10 mouse cellular contexts compared by ENCODE assay signal in the genomic region with DNA sequence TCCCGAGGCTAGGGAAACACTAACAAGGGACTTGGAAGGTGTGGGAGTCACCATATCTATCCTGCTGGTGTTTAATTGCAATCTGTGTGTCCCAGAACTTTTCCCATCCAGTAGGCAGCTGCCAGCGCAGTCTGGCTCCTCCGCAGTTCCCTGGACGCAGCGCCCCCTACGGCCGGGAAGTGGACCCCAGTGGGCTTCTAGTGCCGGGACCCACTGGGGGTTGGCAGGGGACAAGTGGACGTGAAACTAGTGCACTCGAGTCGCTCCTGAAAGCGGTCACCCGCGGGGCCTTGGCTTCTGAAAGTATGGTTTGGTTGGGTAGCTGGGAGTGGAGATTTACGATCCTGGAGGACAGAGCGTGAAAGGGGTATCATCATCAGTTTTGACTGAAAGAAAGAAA.
A peak's percentile ranks its signal among the peaks of the same experiment; 100 is the strongest.
DNase-seq lines count a peak whose midpoint lies in the region; ATAC-seq and TF ChIP-seq lines count a peak whose summit lies in the region.
"Had no signal": no experiment of that assay in that cellular context is flagged by ENCODE, and none has a peak within 500 bp of the region (broad histone marks: within the 10 kb centered on the region; RNA-seq: fewer than 3 reads in every experiment).

No protein-coding gene starts in this region.

- no peaks in the 10 kb centered on the region for H3K9me3 ChIP-seq in ES-Bruce4 (replicated peaks; ENCODE audit: control insufficient read depth, insufficient read depth, low read length, poor library complexity, severe bottlenecking)
- H3K9me3 ChIP-seq in forebrain, embryonic 16.5 days (ENCODE audit: control insufficient read depth, low read length) = no peaks in the 10 kb centered on the region
- no peaks in the 10 kb centered on the region for H3K9me3 ChIP-seq in midbrain, embryonic 11.5 days (ENCODE audit: control insufficient read depth, low read length)
- no peaks in the 10 kb centered on the region for H3K9me3 ChIP-seq in intestine, embryonic 15.5 days

- H3K27me3 ChIP-seq in ES-Bruce4 (ENCODE audit: control insufficient read depth, insufficient read depth, low read length, poor library complexity, severe bottlenecking) = peaks cover 2% of the 10 kb centered on the region; the same call in 1 of the 2 replicates
- H3K27me3 ChIP-seq in forebrain, embryonic 16.5 days (replicated peaks; ENCODE audit: control insufficient read depth, insufficient read depth, low read length) = peaks cover 7% of the 10 kb centered on the region; the same call in 1 of the 2 replicates
- H3K27me3 ChIP-seq in midbrain, embryonic 11.5 days (ENCODE audit: control insufficient read depth, insufficient read depth, low read length) = peaks cover 13% of the 10 kb centered on the region
- H3K27me3 ChIP-seq in intestine, embryonic 15.5 days (replicated peaks) = peaks cover 28% of the 10 kb centered on the region
- H3K27me3 ChIP-seq: CH12.LX had no signal

- 24% methylated on average over 16 of the region's 16 CpGs for WGBS in forebrain, embryonic 16.5 days
- 17% methylated on average over 16 of the region's 16 CpGs for WGBS in midbrain, embryonic 11.5 days
- 26% methylated on average over 16 of the region's 16 CpGs for WGBS in intestine, embryonic 15.5 days

- no peaks in the 10 kb centered on the region for H3K36me3 ChIP-seq in ES-Bruce4 (ENCODE audit: control insufficient read depth, insufficient read depth, low read length, poor library complexity, severe bottlenecking)
- H3K36me3 ChIP-seq in forebrain, embryonic 16.5 days (ENCODE audit: control insufficient read depth, insufficient read depth) = no peaks in the 10 kb centered on the region
- H3K36me3 ChIP-seq in midbrain, embryonic 11.5 days (ENCODE audit: control insufficient read depth, insufficient read depth, low read length) = no peaks in the 10 kb centered on the region
- no peaks in the 10 kb centered on the region for H3K36me3 ChIP-seq in intestine, embryonic 15.5 days

- TF ChIP-seq POLR2A in ES-Bruce4 (IDR thresholded peaks at IDR 0.05; ENCODE audit: insufficient read depth, low read length) = no peak

- H3K4me2 ChIP-seq in forebrain, embryonic 16.5 days (ENCODE audit: low read length) = peak overlapping the region; percentile 15
- H3K4me2 ChIP-seq in midbrain, embryonic 11.5 days = peak overlapping the region; percentile 31
- no peak overlapping the region for H3K4me2 ChIP-seq in intestine, embryonic 15.5 days (replicated peaks)

- H3K4me3 ChIP-seq in gastrocnemius, adult 2 months = peak overlapping the region; percentile 64; the same call in 1 of the 2 replicates
- no peak overlapping the region for H3K4me3 ChIP-seq in ES-Bruce4 (ENCODE audit: low read depth, low read length)
- no peak overlapping the region for H3K4me3 ChIP-seq in forebrain, embryonic 16.5 days (replicated peaks; ENCODE audit: low read length)
- H3K4me3 ChIP-seq in midbrain, embryonic 11.5 days (ENCODE audit: low read depth, low read length) = no peak overlapping the region
- H3K4me3 ChIP-seq in intestine, embryonic 15.5 days (replicated peaks) = no peak overlapping the region
- H3K4me3 ChIP-seq: heart, adult 2 months had no signal

- TF ChIP-seq EP300 in ES-Bruce4 (IDR thresholded peaks at IDR 0.05; ENCODE audit: insufficient read depth, low read depth, low read length) = no peak

- H3K9ac ChIP-seq in ES-Bruce4 (ENCODE audit: low read depth, poor library complexity, severe bottlenecking) = 0 out of 2 replicates have a peak overlapping the region, but pooled peaks have one; percentile 16
- H3K9ac ChIP-seq in forebrain, embryonic 16.5 days (replicated peaks; ENCODE audit: low read depth, low read length) = no peak overlapping the region
- H3K9ac ChIP-seq in midbrain, embryonic 11.5 days (ENCODE audit: low read length) = no peak overlapping the region
- no peak overlapping the region for H3K9ac ChIP-seq in intestine, embryonic 15.5 days

- no peak for DNase-seq in gastrocnemius, adult 2 months
- DNase-seq in gastrocnemius, adult 8-10 months (ENCODE audit: low spot score in 2 of 2) = no peak
- peak; percentile 94 for DNase-seq in midbrain, embryonic 11.5 days (ENCODE audit: low spot score, missing footprints)
- no peak for DNase-seq in urinary bladder, postnatal 36 days (ENCODE audit: low spot score in 2 of 2)
- DNase-seq in kidney, adult 18-20 months = no peak

- H3K4me1 ChIP-seq in ES-Bruce4 (ENCODE audit: control insufficient read depth, insufficient read depth, low read length) = no peaks in the 10 kb centered on the region
- H3K4me1 ChIP-seq in forebrain, embryonic 16.5 days (replicated peaks; ENCODE audit: control insufficient read depth, insufficient read depth, low read length) = peaks cover 5% of the 10 kb centered on the region; the same call in 1 of the 2 replicates
- H3K4me1 ChIP-seq in midbrain, embryonic 11.5 days (ENCODE audit: control insufficient read depth, insufficient read depth, low read length) = peaks cover 5% of the 10 kb centered on the region; the same call in 1 of the 2 replicates
- no peaks in the 10 kb centered on the region for H3K4me1 ChIP-seq in intestine, embryonic 15.5 days (replicated peaks)

- intact Hi-C loops in gastrocnemius, adult 2 months (cut with DNase I) = no loop called here

- no peak overlapping the region for H3K27ac ChIP-seq in gastrocnemius, adult 2 months
- no peak overlapping the region for H3K27ac ChIP-seq in ES-Bruce4 (ENCODE audit: insufficient read depth, low read length)
- H3K27ac ChIP-seq in forebrain, embryonic 16.5 days (ENCODE audit: low read length) = no peak overlapping the region
- H3K27ac ChIP-seq in midbrain, embryonic 11.5 days (ENCODE audit: low read depth, low read length) = peak overlapping the region; percentile 61; the same call in 1 of the 2 replicates
- H3K27ac ChIP-seq in intestine, embryonic 15.5 days = no peak overlapping the region
- H3K27ac ChIP-seq: heart, adult 2 months had no signal

- ATAC-seq in forebrain, embryonic 16.5 days = no peak; the same call in 1 of the 2 replicates
- ATAC-seq in midbrain, embryonic 11.5 days (ENCODE audit: low FRiP score) = peak; percentile 58
- ATAC-seq in intestine, embryonic 15.5 days = no peak

- TF ChIP-seq CTCF in gastrocnemius, adult 2 months (IDR thresholded peaks at IDR 0.05) = no peak
- peak; percentile 40 for TF ChIP-seq CTCF in ES-Bruce4 (IDR thresholded peaks at IDR 0.05; ENCODE audit: low read depth, low read length)
